Mouse (Mus musculus): ENCODE results near the gene Rbm7. TPM values are rescaled to one million over a fixed set of nuclear protein-coding genes. Genes with fewer than 3 reads are reported as not detected.
"Not testable (repeated sequence)": the region's sequence is repeated elsewhere in the genome, so short reads cannot be mapped to it uniquely, and the experiment has no call there.

Gene Rbm7
- total RNA-seq, 2 experiments from 2014 or later = 31.9 to 32.9 TPM

DNA sequence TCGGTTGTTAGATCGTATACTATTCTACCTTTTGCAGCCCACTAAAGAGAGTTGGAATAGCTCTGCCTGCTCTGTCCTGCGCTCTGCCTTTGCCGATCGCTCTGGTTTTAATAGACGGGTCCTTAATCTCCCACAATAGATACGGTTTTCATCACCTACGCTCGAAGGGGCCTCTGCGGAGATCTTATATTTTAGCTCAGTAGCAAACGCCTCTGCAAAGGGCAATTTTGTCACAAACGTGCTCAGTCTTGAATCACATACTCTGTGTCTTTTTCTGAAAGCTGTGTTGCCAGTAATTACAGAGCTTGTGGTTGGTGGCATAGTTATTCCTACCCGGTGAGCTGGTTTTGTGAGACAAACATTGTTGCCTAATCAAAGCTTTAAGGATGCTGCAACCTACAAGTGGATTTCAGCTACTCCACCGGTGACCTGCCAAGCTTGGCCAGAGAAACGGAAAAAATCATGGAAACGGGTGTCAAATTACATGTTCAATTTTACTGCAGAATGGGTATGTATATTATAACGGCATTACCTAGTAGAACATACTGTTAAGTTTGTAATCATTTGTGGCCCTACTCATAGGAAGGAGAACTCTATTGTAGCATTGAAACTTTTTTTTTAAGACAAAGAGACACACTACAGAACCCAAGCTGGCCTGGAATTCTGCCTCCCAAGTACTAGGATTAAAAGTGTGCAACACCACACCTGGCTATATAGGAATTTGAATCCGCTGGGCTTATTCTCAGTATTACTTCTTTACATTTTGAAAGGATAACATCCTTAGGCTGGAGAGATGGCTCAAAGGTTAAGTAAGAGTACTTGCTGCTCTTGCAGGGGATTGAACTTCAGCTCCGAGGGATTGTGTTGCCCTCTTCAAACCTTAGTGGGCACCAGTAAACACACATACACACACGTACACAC, 13.6 kb downstream of the Rbm7 start:
- DNase-seq (ENCODE audit: low spot score in 2 of 2) = no peak

DNA sequence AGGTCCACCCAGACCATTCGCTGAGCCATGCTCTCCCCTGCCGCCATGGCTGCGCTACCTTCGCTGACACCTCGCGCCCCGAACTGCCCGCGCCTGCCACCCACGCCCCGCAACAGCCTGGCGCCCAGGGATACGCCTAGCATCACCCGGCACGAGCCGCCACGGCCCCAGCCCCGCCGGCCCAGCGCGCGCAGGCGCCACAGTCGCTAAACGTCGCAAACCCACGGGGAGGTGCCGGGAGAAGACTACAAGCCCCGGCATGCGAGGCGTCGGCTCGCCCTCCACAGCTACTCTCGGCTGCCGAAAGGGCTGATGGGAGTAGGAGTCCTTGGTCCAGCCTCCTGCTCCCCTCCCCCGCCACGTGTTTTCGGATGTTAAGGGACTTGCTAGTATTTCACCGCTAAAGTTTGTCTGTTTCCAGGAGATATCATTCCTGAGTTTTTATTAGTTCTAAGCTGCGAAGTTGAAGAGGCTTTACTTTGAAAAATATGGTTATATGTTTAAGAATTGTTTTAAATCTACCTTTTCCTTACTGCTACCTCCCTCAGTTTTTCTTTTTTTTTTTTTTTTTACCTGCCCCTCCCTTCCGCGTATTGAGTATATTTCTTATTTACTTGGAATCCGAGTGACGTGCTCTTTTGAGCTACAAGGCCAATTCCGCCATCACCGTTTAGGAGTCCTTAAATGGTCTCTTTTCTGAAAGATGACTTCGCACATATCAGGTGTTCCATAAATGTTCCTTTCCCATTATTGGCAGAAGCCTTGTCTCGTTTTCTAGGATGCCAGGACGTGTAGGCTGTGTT, 14.5 kb downstream of the Rbm7 start, which contains the start of gene Rexo2:
Gene Rexo2, minus strand, starts transcription at position 213 of the 803 bp plus-strand sequence.
- DNase-seq (ENCODE audit: low spot score in 2 of 2) = peak; percentile 84 to 94

DNA sequence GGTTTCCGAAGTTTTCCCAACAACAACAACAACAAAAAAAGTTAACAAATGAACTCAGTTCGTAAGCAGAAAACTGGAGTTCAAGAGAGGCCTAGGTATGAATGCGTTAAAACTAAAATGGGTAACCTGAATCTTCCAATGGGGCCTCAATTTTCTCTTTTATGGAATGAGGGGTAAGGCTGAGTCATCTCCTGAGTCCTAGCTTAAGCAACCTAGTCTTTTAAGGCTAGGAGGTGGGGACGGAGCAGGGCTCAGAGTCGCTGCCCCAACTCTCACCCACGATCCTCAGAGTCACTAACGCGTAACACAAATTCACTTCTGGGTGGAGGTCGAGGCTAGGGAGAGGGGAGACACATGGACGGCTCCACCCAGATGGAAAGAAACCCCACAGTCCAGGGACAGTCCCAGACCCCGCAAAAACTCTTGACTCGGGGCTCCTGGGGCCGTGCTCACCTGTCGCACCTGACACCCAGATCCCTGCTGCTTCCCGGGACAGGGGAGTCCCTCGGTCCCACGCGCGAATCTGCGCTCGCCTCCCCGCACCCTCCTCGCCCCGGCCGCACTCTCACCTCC, 15.2 kb downstream of the Rbm7 start:
- DNase-seq (ENCODE audit: low spot score in 2 of 2) = no peak

- DNase-seq (ENCODE audit: low spot score in 2 of 2) = no peak
Observed at GRCm38 (mm10) chr9:48478808-48479207, 16.3 kb downstream of the Rbm7 start.

DNA sequence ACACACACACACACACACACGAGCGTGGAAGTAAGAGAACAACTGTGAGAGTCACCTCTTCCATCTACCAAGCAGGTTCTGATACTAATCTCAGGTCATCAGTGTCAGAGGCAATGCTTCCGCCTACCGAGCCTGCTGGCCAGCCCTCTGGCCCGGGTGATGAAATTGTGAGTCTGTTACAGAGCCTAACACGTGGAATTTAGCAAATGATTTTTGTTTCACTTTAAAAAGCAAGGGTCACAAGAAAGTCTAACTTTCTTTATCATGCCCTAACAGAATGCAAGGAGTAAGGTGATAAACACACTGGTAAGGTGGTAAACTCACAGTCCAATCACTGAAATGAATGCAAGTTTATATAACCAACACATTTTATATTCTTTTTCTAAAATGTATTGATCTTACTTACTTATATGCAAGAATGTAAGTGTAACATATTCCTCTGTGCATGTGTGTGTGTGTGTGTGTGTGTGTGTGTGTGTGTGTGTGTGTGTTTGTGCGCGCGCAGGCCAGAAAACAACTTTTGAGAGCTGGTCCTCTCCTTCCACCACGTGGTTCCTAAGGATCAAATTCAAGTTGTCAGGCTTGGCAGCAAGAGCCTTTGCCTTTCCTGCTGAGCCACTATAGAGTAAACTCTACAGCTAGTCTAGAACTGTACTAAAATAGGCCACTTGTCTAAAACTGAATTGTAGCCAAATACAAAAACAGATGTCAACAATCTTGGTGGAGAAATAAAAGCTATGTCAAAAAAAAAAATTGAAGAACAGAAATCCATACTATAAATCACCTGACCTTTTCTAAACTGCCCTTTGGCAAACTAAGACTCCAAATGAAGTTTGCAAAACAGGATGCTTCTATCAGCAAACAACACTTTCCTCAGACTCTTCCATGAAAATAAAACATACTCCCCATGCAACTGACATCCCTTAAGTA, 18.6 kb downstream of the Rbm7 start:
- DNase-seq (ENCODE audit: low spot score in 2 of 2) = no peak

- DNase-seq (ENCODE audit: low spot score in 2 of 2) = no peak
Observed at GRCm38 (mm10) chr9:48474367-48474766, 20.7 kb downstream of the Rbm7 start.

DNA sequence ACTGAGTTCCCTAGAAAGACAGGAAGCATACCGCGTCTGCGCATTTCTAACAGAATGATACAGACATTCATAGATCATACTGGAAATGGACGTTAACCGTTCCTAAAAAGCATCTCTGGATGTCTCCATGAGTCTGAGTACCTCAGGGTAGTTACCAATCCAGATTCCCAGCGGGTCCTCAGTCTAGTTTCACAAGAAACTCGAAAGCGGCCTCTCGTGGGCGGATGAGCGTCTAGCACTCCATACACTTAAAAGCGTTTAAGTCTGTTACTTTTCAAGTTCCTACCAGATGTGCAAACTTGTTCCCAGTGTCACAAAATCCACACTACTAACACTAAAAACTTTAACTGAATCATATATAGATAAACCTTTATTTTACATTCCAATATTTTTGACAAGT, 22.0 kb downstream of the Rbm7 start:
- no peak for DNase-seq (ENCODE audit: low spot score in 2 of 2)

DNA sequence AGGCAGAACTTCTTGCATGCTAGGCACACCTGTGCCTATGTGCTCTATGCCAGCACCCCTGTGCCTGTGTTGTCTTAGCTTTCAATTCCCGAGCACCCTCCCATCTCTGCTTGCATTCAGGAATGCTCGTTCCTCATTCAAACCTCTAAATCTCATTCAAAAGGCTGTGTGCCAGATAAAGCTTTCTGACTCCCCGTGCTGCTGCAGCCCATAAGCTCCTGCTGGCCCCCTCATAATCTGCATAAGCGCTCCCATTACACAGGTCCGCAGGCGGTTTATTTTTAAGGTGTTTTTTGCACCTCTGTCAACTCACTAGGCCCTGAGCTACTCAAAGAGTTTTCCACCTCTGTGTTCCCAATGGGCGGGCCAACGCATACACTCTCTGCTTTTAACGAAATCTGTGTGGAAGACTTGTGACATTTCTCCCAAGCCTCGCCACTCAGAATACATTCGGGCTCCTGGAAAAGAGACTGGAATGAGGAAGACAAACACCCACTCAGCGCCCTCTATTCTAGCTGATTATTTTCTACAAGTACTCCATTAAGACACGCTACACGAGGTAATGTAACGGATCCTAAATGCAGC, 22.6 kb downstream of the Rbm7 start:
- DNase-seq (ENCODE audit: low spot score in 2 of 2) = no peak

DNA sequence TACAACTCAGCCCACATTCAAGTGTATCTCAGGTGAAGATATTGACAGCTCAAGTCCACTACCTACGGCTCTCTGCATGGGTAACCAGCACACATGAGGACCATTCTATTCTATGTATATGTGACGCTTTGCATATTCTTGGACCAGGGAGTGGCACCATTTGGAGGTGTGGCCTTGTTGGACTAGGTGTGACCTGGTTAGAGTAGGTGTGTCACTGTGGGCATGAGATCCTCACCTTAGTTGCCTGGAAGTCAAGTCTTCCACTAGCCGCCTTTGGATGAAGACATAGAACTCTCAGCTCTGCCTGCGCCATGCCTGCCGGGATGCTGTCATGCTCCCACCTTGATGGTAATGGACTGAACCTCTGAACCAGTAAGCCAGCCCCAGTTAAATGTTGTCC, 27.6 kb downstream of the Rbm7 start:
- not testable (repeated sequence) for DNase-seq (ENCODE audit: low spot score in 2 of 2)

DNA sequence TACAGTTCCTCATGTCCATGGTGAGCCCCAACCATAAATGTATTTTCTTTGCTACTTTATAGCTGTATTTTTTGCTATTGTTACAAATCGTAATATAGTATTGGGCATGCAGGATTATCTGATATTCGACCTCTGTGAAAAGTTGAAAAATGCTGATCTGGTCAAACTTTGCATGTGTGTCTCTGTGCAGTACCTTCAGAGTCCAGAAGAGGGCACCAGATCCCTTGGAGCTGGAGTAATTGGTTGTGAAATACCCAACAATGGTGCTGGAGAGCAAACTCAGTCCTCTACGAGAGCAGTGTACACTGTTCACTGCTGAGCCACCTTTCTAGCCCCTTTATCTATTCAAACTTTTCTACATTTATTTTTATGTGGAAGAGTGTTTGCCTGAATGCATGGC, 28.3 kb downstream of the Rbm7 start:
- DNase-seq (ENCODE audit: low spot score in 2 of 2) = peak; percentile 37 to 63

- DNase-seq (ENCODE audit: low spot score in 2 of 2) = no peak
Observed at GRCm38 (mm10) chr9:48465671-48466070, 29.4 kb downstream of the Rbm7 start.

DNA sequence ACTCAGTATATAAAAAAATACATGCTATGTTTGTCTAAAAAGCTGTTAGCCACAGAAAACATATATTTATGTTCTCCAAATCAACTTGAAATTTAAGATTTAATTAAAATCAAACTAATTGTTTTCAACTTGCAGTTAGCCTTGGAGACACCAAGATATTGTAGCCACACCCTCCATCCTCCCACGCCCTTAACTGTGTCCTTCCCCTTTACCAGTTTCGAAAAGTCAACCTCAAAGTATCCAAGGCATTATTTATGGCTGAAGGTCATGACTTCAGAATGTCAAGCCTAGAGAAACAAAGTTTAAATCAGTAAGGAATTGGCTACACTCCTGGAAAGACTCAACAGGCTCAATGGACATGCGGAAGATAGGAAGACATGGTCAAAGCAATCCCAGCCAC, 33.6 kb downstream of the Rbm7 start:
- no peak for DNase-seq (ENCODE audit: low spot score in 2 of 2)

DNA sequence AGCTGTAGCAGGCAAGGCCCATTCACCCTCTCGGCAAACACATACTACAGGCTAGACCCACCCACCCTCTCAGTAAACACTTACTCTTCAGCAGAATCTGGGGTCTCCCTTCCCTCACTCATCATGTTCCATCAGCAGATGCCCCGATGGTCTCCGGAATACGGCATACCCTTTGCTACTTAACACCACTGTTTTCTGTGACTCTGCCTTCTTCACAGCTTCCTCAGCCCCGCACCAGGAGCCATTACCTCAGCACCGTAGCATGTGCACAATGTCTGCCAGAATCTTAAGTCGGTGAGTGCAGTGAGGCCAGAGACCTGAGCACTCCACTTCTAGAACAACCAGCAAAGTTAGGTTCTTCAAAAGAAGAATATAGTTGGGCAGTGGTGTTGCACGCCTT, 34.4 kb downstream of the Rbm7 start:
- DNase-seq (ENCODE audit: low spot score in 2 of 2) = no peak

GRCm38 (mm10) chr9:48459391-48459790, 35.7 kb downstream of the Rbm7 start:
- no peak for DNase-seq (ENCODE audit: low spot score in 2 of 2)

DNA sequence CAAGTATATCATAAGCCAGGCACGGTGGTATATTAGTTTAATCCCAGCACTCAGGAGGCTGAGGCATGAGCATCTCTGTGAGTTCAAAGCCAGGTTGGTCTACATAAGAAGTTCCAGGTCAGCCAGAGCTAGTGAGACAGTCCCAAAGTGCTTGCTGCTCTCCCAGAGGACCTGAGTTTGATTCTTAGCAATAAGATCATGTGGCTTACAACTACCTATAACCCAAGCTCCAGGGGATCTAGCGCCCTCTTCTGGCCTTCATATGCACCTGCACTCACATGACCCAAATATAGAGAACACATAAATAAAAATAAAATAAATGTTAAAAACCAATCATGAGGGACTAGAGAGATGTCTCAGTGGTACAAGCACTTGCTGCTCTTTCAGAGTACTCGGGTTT, 36.2 kb downstream of the Rbm7 start:
- DNase-seq (ENCODE audit: low spot score in 2 of 2) = no peak

GRCm38 (mm10) chr9:48455961-48456360, 39.1 kb downstream of the Rbm7 start:
- DNase-seq (ENCODE audit: low spot score in 2 of 2) = no peak

DNA sequence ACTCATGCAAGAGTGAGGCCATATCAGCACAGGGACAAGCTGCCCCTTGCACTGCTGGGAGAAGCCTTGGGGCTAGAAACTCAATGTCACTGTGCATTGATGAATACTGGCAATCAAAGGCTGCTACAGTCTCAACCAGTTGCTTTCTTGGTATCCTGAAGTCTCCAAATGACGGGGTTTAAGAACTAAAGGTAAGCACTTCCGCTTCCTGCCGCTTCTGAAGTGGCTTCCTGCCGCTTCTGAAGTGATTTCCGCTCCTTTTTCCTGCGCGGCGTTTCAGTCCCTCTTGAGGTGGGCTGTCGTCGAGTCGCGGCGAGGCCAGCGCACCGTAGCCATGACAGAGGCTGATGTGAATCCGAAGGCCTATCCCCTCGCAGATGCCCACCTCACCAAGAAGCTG, 45.0 kb downstream of the Rbm7 start:
- DNase-seq (ENCODE audit: low spot score in 2 of 2) = no peak

DNA sequence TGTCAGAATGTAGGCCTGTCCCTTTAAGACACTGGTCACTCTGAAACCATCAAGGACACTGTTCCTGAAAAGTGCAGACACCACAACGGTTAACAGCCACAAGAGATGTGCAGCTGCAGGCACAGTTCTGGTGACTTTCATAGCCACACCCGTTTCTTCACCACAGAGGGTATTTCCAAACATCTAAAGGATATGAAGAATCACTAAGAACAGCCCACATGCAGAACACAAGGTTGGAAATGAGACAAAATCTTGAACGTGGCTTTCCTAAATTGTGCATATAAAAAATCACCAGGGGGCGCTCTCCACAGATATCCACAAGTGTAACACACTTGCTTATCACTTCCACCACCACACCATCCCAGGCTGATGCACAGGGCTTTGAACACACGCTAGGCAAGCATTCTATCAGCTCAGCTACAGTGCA, 47.3 kb downstream of the Rbm7 start:
- DNase-seq (ENCODE audit: low spot score in 2 of 2) = peak in 1 of 2 experiments; percentile 15

- DNase-seq (ENCODE audit: low spot score in 2 of 2) = no peak
Observed at GRCm38 (mm10) chr9:48444821-48445220, 50.3 kb downstream of the Rbm7 start.

- no peak for DNase-seq (ENCODE audit: low spot score in 2 of 2)
Observed at GRCm38 (mm10) chr9:48443873-48444272, 51.2 kb downstream of the Rbm7 start.

Data from gastrocnemius, postnatal 4 days (tissue).